Mouse (Mus musculus): ENCODE measurements around the gene Nme9.

DNA sequence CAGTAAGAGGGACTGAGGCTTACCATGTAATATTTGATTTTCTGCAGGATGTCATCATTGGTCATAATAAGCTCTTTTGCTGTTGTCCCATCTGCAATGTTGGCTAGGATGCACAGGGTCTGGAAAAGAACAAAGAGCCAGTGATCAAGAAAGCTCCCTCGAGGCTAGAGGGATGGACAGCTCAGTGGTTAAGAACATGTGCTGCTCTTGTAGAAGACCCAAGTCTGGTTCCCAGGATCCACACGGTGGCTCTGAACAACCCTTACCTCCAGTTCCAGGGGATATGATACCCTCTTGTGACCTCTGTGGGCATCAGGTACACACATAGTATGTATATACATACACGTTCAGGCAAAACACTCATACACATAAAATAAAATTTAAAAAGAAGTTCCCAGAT, 36.6 kb downstream of the Nme9 start:
- TF ChIP-seq EP300 (IDR thresholded peaks at IDR 0.05; ENCODE audit: low read depth) (no peak), CTCF (IDR thresholded peaks at IDR 0.05; ENCODE audit: low read depth) (no peak)

Data from heart, postnatal 0 days (tissue).